Mouse (Mus musculus): ENCODE measurements at regions not wholly inside any gene's neighbourhood (a gene's known extent, or its start where the extent isn't known, plus 50 kb on each side); places are given as distances from the start of the nearest gene placed in this dataset.

GRCm38 (mm10) chr1:157017198-157017994, 78.0 kb upstream of the Ralgps2 start:
- TF ChIP-seq CTCF (IDR thresholded peaks at IDR 0.05; ENCODE audit: low read depth) (no peak), EP300 (IDR thresholded peaks at IDR 0.05; ENCODE audit: low read depth) (no peak)
